Mouse (Mus musculus): ENCODE measurements around the gene Cysrt1.

Gene Cysrt1

GRCm38 (mm10) chr2:25214444-25214843 lies 27.8 kb downstream of the Cysrt1 start, which contains the start of gene Stpg3:
Gene Stpg3 (minus strand): TSS chr2:25214637.
- in situ Hi-C loops (cut with MboI, MseI): no loop called here

GRCm38 (mm10) chr2:25213266-25213865 lies 28.9 kb downstream of the Cysrt1 start:
- in situ Hi-C loops (cut with MboI, MseI): no loop called here

GRCm38 (mm10) chr2:25211121-25211670 lies 31.1 kb downstream of the Cysrt1 start, which contains the start of gene Nelfb:
Gene Nelfb (minus strand): TSS chr2:25211489.
- in situ Hi-C loops (cut with MboI, MseI): no loop called here

GRCm38 (mm10) chr2:25210686-25211085 lies 31.6 kb downstream of the Cysrt1 start:
- in situ Hi-C loops (cut with MboI, MseI): no loop called here

- in situ Hi-C loops (cut with MboI, MseI): no loop called here
Measured at GRCm38 (mm10) chr2:25207593-25207992, 34.7 kb downstream of the Cysrt1 start.

- in situ Hi-C loops (cut with MboI, MseI): no loop called here
Measured at GRCm38 (mm10) chr2:25203631-25204214, 38.5 kb downstream of the Cysrt1 start.

- in situ Hi-C loops (cut with MboI, MseI): no loop called here
Measured at GRCm38 (mm10) chr2:25200631-25201030, 41.6 kb downstream of the Cysrt1 start.

- in situ Hi-C loops (cut with MboI, MseI): no loop called here
Measured at GRCm38 (mm10) chr2:25197946-25198345, 44.3 kb downstream of the Cysrt1 start.

- in situ Hi-C loops (cut with MboI, MseI): no loop called here
Measured at GRCm38 (mm10) chr2:25197191-25197590, 45.1 kb downstream of the Cysrt1 start.

- in situ Hi-C loops (cut with MboI, MseI): no loop called here
Measured at GRCm38 (mm10) chr2:25196172-25196954, 45.9 kb downstream of the Cysrt1 start, which contains the start of gene Tor4a. Gene Tor4a (minus strand): TSS chr2:25196886.

GRCm38 (mm10) chr2:25195211-25196156 lies 46.8 kb downstream of the Cysrt1 start:
- in situ Hi-C loops (cut with MboI, MseI): no loop called here

- in situ Hi-C loops (cut with MboI, MseI): loop anchor here (5.0 kb wide), 1 partner anchor 33 kb away; no protein-coding TSS in a partner anchor
Measured at GRCm38 (mm10) chr2:25194486-25195171, 47.6 kb downstream of the Cysrt1 start.

GRCm38 (mm10) chr2:25194006-25194405 lies 48.2 kb downstream of the Cysrt1 start:
- in situ Hi-C loops (cut with MboI, MseI): loop anchor here (5.0 kb wide), 1 partner anchor 33 kb away; no protein-coding TSS in a partner anchor

- in situ Hi-C loops (cut with MboI, MseI): loop anchor here (5.0 kb wide), 1 partner anchor 34 kb away; no protein-coding TSS in a partner anchor
Measured at GRCm38 (mm10) chr2:25193330-25193770, 48.9 kb downstream of the Cysrt1 start.

Measured in T-helper 2 cell (primary cell).